Mouse (Mus musculus): Measurements from ENCODE around the gene Cpped1. TPM values are rescaled to one million over a fixed set of nuclear protein-coding genes. Genes with fewer than 3 reads are reported as not detected.

Gene Cpped1
- total RNA-seq, 1 experiment from 2014 or later: 43.1 TPM

GRCm38 (mm10) chr16:11757951-11758350 lies 151.3 kb downstream of the Cpped1 start:
- no peak for DNase-seq

- no peak for DNase-seq
Measured at GRCm38 (mm10) chr16:11757471-11757870, 151.8 kb downstream of the Cpped1 start.

DNA sequence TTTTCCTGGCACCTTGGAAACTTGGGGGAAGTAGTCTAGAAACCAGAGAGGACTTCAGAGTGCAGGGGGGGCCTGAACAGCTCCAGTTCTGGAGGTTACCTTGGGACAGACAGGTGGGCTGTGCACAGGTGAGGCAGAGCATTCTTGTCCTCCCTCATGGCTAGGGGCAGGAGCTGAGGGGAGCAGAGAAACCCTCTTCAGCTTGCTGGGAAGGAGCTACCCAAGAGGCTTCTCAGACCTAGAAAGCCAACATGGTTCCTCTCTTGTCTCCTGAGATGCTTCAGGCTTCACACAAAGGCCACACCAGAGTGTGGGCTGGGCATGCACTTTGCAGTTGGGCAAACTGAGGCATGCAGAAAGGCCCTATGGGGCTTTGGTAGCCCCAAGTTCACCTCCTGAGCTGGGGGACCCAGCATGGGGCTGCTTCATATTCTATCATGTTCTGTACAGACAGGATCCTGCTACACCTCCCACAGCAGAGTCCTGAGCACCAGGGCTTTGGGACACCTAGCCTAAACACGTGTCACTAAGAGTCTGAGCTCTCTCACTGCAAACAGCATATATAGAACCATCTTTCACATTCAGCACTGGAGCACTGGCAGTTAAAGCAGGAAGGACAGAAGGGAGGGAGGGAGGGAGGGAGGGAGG lies 152.5 kb downstream of the Cpped1 start:
- DNase-seq: no peak

- DNase-seq: no peak
Measured at GRCm38 (mm10) chr16:11755281-11756066, 153.8 kb downstream of the Cpped1 start.

GRCm38 (mm10) chr16:11754136-11754535 lies 155.1 kb downstream of the Cpped1 start:
- no peak for DNase-seq

Other genes starting within 250 kb of the Cpped1 start
- 2.5 and 3.0 TPM in 2 replicates for gene Shisa9, start 74.7 kb upstream of the Cpped1 start, total RNA-seq (2021)